Mouse (Mus musculus): ENCODE measurements around the gene Ndufaf3. TPM values are rescaled to one million over a fixed set of nuclear protein-coding genes. Genes with fewer than 3 reads are reported as not detected.
A peak's percentile ranks its signal among the peaks of the same experiment; 100 is the strongest.

The Ndufaf3 gene
- polyA plus RNA-seq, 1 experiment from 2014 or later: 41.2 TPM

DNA sequence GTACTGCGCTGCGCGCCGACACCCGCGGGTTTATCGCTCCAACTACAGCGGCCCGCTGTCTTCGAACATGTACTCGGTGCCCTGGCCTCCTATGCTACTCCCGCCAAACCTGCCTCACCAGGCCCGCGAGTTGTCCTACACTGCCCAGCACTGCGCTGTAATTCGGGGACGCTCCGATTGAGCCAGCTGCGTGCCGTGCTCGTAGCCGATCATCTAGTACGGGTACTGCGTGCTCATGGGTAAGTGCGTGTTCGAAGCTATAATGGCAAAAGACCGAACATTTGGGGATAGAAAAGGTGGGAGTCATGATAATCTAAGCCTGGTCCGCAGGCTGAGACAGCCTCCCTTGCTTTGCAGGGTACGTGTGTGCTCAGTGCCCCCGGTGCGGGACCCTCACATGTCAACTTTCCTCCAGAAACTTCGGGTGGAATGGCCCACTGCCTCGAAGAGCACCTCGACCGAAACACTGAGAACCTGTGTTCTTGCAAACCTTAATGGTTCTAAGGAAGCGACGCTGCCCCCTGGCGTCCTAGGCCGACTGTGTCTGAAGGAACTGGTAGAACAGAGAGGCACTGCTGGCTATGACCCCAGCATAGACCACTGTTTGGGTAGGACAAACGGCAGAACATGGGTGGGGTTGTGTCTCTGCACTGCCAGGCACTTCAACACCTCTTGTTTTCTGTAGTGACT, 3.1 kb upstream of the Ndufaf3 start:
- 2% methylated on average over 40 of the region's 40 CpGs for WGBS
- Histone ChIP-seq H3K9ac (peak overlapping the region; percentile 78), H3K9me3 (no peaks in the 10 kb centered on the region), H3K36me3 (peaks cover 54% of the 10 kb centered on the region), H3K27ac (peak overlapping the region; percentile 65), H3K27me3 (no peaks in the 10 kb centered on the region), H3K4me3 (peak overlapping the region; percentile 68), H3K4me1 (peaks cover 50% of the 10 kb centered on the region), H3K4me2 (replicated peaks) (peak overlapping the region; percentile 99)
- no peak for ATAC-seq (ENCODE audit: low FRiP score, low read depth)

DNA sequence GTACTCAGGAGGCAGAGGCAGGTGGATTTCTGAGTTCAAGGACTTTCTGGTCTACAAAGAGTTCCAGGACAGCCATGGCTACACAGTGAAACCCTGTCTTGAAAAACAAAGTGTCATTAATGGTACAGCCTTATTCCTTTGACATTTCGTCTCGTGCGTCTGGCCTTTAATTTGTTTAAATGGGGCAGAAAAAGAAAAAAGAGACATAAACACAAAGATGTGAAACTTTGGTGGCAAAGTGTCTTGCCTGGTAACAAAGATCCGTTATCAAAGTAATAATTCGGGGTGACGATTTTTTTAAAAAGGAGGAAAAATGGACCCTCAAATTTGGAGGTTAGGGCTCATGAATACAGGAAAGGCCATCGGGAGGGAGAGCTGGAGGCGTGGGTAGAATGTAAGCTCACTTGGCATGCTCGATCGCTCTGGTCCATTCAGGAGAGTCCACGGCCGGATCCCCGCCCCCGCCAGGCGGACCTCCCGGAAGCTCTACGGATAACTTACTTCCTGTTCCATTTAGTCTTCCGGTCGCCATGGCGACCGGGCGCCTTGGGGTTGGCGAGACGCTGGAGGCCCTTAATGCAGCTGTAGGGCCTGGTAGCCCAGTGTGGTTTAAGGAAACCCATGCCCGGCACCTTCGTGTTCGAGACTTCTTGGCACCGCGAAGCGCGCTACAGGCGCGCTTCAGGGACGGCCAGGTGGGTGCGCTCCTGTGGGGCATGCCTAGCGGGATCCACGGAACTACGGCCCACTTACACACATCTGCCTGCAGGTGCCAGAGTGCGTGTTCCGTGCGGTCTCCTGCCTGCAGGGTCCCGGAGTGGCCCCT, 2.4 kb upstream of the Ndufaf3 start, which contains the start of gene Dalrd3:
Gene Dalrd3, plus strand, starts transcription at position 506 of the 826 bp plus-strand sequence.
- peak within 1 kb of the TSS; percentile 78 for H3K9ac ChIP-seq
- peak within 1 kb of the TSS; percentile 71 for H3K4me3 ChIP-seq
- ATAC-seq (ENCODE audit: low FRiP score, low read depth): peak; percentile 63
- H3K27ac ChIP-seq: peak within 1 kb of the TSS; percentile 65
- H3K4me2 ChIP-seq (replicated peaks): peak within 1 kb of the TSS; percentile 99
- peaks cover 54% of the 10 kb centered on the region for H3K36me3 ChIP-seq
- WGBS: 7% methylated on average over 42 of the region's 42 CpGs
- peaks cover 43% of the 10 kb centered on the region for H3K4me1 ChIP-seq
- no peaks in the 10 kb centered on the region for H3K27me3 ChIP-seq
- H3K9me3 ChIP-seq: no peaks in the 10 kb centered on the region

DNA sequence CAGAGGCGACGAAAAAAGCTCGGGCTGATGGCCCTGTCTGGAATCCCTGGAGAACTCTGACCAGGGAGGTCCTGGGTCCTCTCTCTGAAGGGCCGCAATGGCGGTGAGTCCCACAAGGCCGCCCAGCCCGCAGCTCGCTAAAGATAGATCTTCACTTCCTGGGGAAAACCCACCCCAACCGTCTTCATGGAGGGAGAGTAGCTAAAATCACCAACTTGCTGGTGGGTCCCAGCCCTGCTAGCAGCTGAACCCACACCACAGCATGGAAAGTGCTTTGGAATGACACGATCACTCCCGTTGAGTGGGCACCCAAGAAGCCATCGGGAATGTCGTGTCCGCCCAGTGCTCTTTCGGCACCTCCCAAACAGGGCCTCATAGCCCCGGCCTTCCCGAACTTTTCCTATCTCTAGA, 1.3 kb upstream of the Ndufaf3 start:
- H3K4me1 ChIP-seq: peaks cover 37% of the 10 kb centered on the region
- H3K9ac ChIP-seq: peak overlapping the region; percentile 85; the same call in 1 of the 2 replicates
- peak overlapping the region; percentile 99 for H3K4me2 ChIP-seq (replicated peaks)
- peaks cover 54% of the 10 kb centered on the region for H3K36me3 ChIP-seq
- H3K9me3 ChIP-seq: no peaks in the 10 kb centered on the region
- H3K27me3 ChIP-seq: no peaks in the 10 kb centered on the region
- ATAC-seq (ENCODE audit: low FRiP score, low read depth): no peak
- peak overlapping the region; percentile 85; the same call in 1 of the 2 replicates for H3K27ac ChIP-seq
- 81% methylated on average over 17 of the region's 17 CpGs for WGBS
- peak overlapping the region; percentile 71 for H3K4me3 ChIP-seq

- H3K4me1 ChIP-seq: peaks cover 37% of the 10 kb centered on the region
- peak overlapping the region; percentile 71 for H3K4me3 ChIP-seq
- H3K27ac ChIP-seq: peak overlapping the region; percentile 85
- peak overlapping the region; percentile 85 for H3K9ac ChIP-seq
- peak overlapping the region; percentile 99 for H3K4me2 ChIP-seq (replicated peaks)
- peaks cover 54% of the 10 kb centered on the region for H3K36me3 ChIP-seq
- no peak for ATAC-seq (ENCODE audit: low FRiP score, low read depth)
- H3K9me3 ChIP-seq: no peaks in the 10 kb centered on the region
- H3K27me3 ChIP-seq: no peaks in the 10 kb centered on the region
- 12% methylated on average over 18 of the region's 18 CpGs for WGBS
These were observed 741 bp upstream of the Ndufaf3 start for GRCm38 (mm10) chr9:108567931-108568419.

DNA sequence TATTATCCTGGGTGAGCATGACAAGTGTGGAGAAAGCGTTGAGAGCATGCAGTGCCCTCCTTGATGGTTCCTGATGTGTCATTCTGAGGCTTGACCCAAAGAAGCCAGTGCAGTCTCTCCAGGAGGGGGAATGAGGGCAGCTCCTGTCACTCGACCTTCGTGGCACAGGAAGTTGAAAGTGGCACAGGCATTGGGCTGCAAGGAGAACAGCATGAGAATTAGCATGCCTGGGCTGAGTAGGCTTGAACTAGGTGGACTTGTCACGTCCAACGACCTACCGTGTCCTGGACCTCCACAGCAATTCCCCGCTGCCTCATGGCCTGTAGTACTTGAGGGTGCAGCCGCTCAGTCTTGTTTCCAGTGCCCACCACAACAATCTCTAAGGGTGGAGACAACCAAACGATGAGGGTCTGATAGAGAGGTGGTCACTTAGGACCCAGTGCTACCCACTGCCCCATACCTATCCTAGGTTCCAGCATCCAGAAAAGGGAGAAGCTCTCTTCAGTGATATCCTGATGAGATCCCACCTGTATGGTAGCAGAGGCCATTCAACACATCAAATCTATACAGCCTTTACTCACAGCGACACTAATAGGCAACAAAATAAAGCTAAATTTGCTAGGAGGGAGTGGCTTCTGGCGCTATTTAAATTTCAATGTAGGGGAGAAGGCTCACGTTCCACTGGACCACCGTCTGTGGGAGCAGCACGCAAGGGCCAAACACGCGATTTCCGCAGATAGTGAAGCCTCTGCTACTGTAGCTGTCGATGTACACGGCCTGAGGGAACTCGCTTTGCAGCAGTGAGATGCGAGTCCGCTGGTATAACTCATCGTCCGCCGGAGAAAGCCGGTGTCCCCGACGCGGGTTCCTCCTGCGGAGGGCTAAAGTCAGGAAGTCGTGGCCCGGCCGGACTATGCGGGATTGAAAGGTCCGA, 1.1 kb downstream of the Ndufaf3 start:
- Histone ChIP-seq H3K36me3 (peaks cover 51% of the 10 kb centered on the region), H3K9me3 (no peaks in the 10 kb centered on the region), H3K4me1 (peaks cover 45% of the 10 kb centered on the region), H3K4me3 (peak overlapping the region; percentile 71), H3K27ac (peak overlapping the region; percentile 85), H3K4me2 (replicated peaks) (peak overlapping the region; percentile 99), H3K27me3 (no peaks in the 10 kb centered on the region), H3K9ac (peak overlapping the region; percentile 85)
- WGBS: 11% methylated on average over 35 of the region's 35 CpGs
- no peak for ATAC-seq (ENCODE audit: low FRiP score, low read depth)

DNA sequence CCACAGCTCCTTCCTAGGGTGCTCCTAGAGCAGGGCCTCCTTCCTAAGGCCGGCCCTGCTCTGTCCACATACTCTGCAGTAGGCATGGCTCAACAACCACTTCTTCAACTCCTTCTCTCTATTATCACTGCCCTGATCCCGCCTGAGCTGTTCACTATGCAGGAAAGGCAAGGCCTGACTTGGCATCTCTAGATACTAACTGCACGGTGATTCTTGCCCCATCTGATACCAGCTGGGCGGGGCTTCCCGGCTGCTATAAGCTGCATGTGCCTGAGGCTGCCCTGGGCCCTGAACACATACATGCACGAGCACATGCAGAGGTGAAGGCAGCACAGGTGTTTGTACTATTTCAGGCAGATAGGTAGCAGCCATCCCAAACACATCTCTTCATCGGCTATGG, 3.1 kb downstream of the Ndufaf3 start:
- ATAC-seq (ENCODE audit: low FRiP score, low read depth): no peak
- 90% methylated on average over 7 of the region's 7 CpGs for WGBS

DNA sequence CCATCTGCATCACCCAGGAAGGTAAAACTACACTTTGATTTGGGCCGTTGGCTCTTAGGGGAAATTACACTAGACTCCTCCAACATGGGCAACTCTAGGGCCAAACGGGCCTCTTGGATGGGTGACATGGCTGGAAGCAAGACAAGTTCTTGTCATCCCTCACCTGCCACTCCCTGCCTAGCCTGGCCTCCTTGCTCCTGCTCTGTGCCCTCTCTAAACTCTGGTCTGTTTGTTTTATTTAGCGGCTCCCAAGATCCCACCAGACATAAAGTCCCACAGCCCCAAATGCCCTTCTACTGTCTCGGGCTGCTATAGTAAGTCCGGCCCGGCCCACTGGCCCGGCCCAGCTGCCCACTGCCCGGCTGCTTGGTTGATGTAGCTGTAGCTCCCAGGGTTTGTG, 3.6 kb downstream of the Ndufaf3 start:
- Histone ChIP-seq H3K36me3 (peaks cover 56% of the 10 kb centered on the region), H3K27ac (no peak overlapping the region), H3K4me2 (replicated peaks) (no peak overlapping the region), H3K4me1 (peaks cover 32% of the 10 kb centered on the region), H3K9me3 (no peaks in the 10 kb centered on the region), H3K4me3 (no peak overlapping the region), H3K9ac (no peak overlapping the region), H3K27me3 (no peaks in the 10 kb centered on the region)
- WGBS: 88% methylated on average over 8 of the region's 8 CpGs
- no peak for ATAC-seq (ENCODE audit: low FRiP score, low read depth)

More for the DNA sequence above, 3.1 kb downstream of the Ndufaf3 start:
- peaks cover 51% of the 10 kb centered on the region for H3K36me3 ChIP-seq
- no peaks in the 10 kb centered on the region for H3K9me3 ChIP-seq
- H3K4me2 ChIP-seq (replicated peaks): no peak overlapping the region
- no peak overlapping the region for H3K4me3 ChIP-seq
- H3K9ac ChIP-seq: no peak overlapping the region
- no peaks in the 10 kb centered on the region for H3K27me3 ChIP-seq
- no peak overlapping the region for H3K27ac ChIP-seq
- H3K4me1 ChIP-seq: peaks cover 37% of the 10 kb centered on the region

GRCm38 (mm10) chr9:108560227-108560841, 6.9 kb downstream of the Ndufaf3 start, which contains the start of gene Impdh2:
Impdh2 (plus strand) TSS chr9:108560286.
- peak within 1 kb of the TSS; percentile 60 for H3K4me3 ChIP-seq
- H3K27me3 ChIP-seq: no peaks in the 10 kb centered on the region
- H3K4me1 ChIP-seq: peaks cover 13% of the 10 kb centered on the region
- H3K4me2 ChIP-seq (replicated peaks): peak within 1 kb of the TSS; percentile 85
- ATAC-seq (ENCODE audit: low FRiP score, low read depth): peak; percentile 98
- H3K36me3 ChIP-seq: peaks cover 80% of the 10 kb centered on the region
- H3K9me3 ChIP-seq: no peaks in the 10 kb centered on the region
- H3K9ac ChIP-seq: peak within 1 kb of the TSS; percentile 83
- peak within 1 kb of the TSS; percentile 49; the same call in 1 of the 2 replicates for H3K27ac ChIP-seq
- WGBS: under 1% methylated on average over 53 of the region's 53 CpGs

GRCm38 (mm10) chr9:108559169-108559568, 8.1 kb downstream of the Ndufaf3 start:
- Histone ChIP-seq H3K4me1 (peaks cover 13% of the 10 kb centered on the region), H3K9me3 (no peaks in the 10 kb centered on the region), H3K27me3 (no peaks in the 10 kb centered on the region), H3K4me3 (no peak overlapping the region), H3K27ac (no peak overlapping the region; the same call in 1 of the 2 replicates), H3K4me2 (replicated peaks) (no peak overlapping the region), H3K36me3 (peaks cover 79% of the 10 kb centered on the region), H3K9ac (no peak overlapping the region)
- 85% methylated on average over 4 of the region's 4 CpGs for WGBS
- ATAC-seq (ENCODE audit: low FRiP score, low read depth): no peak

GRCm38 (mm10) chr9:108546875-108547274, 20.4 kb downstream of the Ndufaf3 start:
- H3K4me2 ChIP-seq (replicated peaks): no peak overlapping the region
- no peak for ATAC-seq (ENCODE audit: low FRiP score, low read depth)
- H3K27ac ChIP-seq: no peak overlapping the region
- no peaks in the 10 kb centered on the region for H3K27me3 ChIP-seq
- no peak overlapping the region for H3K9ac ChIP-seq
- H3K36me3 ChIP-seq: peaks cover 88% of the 10 kb centered on the region
- no peaks in the 10 kb centered on the region for H3K4me1 ChIP-seq
- 95% methylated on average over 1 of the region's 1 CpGs for WGBS
- H3K9me3 ChIP-seq: no peaks in the 10 kb centered on the region
- H3K4me3 ChIP-seq: no peak overlapping the region

- no peaks in the 10 kb centered on the region for H3K4me1 ChIP-seq
- H3K9me3 ChIP-seq: no peaks in the 10 kb centered on the region
- whole genome bisulfite sequencing: 96% methylated on average over 3 of the region's 3 CpGs
- no peak overlapping the region for H3K4me3 ChIP-seq
- H3K36me3 ChIP-seq: peaks cover 93% of the 10 kb centered on the region
- H3K27me3 ChIP-seq: no peaks in the 10 kb centered on the region
- no peak for ATAC-seq (ENCODE audit: low FRiP score, low read depth)
- no peak overlapping the region for H3K4me2 ChIP-seq (replicated peaks)
- H3K9ac ChIP-seq: no peak overlapping the region
- H3K27ac ChIP-seq: no peak overlapping the region
These were observed 21.2 kb downstream of the Ndufaf3 start for GRCm38 (mm10) chr9:108545986-108546385.

Measured in limb, embryonic 13.5 days (tissue).